In the genomic region with DNA sequence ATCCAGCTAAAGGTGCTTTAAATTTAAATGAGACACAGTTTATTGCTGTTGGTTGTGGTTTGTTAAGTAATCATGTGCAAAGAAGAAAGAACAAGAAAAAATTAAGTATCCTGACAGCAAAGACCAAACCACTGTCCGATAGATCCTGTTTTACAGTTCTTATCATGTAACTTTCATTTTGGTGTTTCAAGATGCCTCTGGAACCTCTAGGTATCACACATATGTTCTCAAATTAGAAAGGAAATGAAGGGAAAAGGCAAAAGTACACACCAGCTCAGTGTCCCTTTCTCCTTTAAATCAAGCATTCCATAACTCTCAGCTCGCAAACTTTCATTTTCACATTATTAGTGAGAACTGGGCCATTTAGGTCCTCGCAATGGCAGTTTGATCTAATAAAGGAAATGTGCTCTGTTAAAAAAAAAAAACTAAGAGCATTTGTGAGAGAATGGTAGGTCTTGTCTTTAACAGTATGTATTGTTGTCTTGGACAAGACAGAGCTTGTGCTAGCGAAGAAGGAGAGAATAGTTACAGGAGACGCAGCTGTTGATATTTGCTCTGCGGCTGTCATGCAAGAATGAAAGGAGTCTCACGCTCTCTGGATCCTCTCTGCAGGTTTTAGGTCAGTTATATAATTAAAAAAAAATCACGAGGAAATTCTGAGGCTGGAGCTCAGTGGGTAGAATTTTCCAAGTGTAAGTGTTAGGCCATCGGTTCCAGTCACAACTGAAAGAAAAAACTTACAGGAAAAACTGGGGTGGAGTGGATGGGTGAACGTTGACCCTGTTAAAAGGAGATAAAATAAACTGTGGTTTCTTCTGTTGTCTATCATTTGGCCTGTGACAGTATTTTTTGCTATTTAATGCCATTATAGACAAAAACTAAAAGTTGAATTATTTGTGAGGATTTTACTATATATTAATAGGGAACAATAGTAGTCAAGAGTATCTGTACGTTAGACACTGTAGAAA, we compare ENCODE assay signal across 26 mouse cellular contexts. TPM values are rescaled to one million over a fixed set of nuclear protein-coding genes. Genes with fewer than 3 reads are reported as not detected.
DNase-seq lines count a peak whose midpoint lies in the region; ATAC-seq lines count a peak whose summit lies in the region.
"Had no signal": no experiment of that assay in that cellular context is flagged by ENCODE, and none has a peak within 500 bp of the region (broad histone marks: within the 10 kb centered on the region; RNA-seq: fewer than 3 reads in every experiment).

No protein-coding gene starts in this region.

- WGBS in liver, embryonic 11.5 days = 76% methylated on average over 11 of the region's 11 CpGs
- 50% methylated on average over 11 of the region's 11 CpGs for WGBS in liver, embryonic 16.5 days (ENCODE audit: insufficient replicate concordance)

- no peak overlapping the region for H3K4me2 ChIP-seq in liver, embryonic 11.5 days
- peak overlapping the region; percentile 22 for H3K4me2 ChIP-seq in liver, embryonic 16.5 days (ENCODE audit: low read depth, low read length)
- H3K4me2 ChIP-seq: embryonic facial prominence, embryonic 12.5 days; forebrain, embryonic 15.5 days; heart, embryonic 11.5 days; intestine, embryonic 15.5 days; limb, embryonic 15.5 days; midbrain, embryonic 11.5 days had no signal

- DNase-seq in liver, embryonic 11.5 days (ENCODE audit: low spot score) = no peak
- no peak for DNase-seq in liver
- DNase-seq in right cerebral cortex, adult 2 months (ENCODE audit: low spot score in 2 of 2) = no peak
- DNase-seq in neural tube, embryonic 10.5 days (ENCODE audit: extremely low spot score, low spot score) = no peak
- DNase-seq: adrenal gland, postnatal 36 days; cerebellum, adult 11 months; cerebellum, adult 9-11 months; kidney, postnatal 36 days; left cerebral cortex, postnatal 4 days; right cerebral cortex, postnatal 25 days; spleen, adult 18-20 months had no signal

- 0 out of 2 replicates have a peak, but pooled peaks have one; percentile 57 for ATAC-seq in liver, embryonic 11.5 days (replicated peaks; ENCODE audit: low FRiP score)
- ATAC-seq in liver, embryonic 16.5 days (ENCODE audit: low read depth) = 0 out of 2 replicates have a peak, but pooled peaks have one; percentile 21
- no peak for ATAC-seq in activated CD4-positive, CD25-positive, alpha-beta regulatory T cell, adult 4 months
- ATAC-seq: CD4-positive, CD25-positive, alpha-beta regulatory T cell, adult 4 months; forebrain, embryonic 15.5 days; hindbrain, embryonic 16.5 days; intestine, embryonic 15.5 days; lung, postnatal 0 days had no signal

- H3K36me3 ChIP-seq in liver, embryonic 11.5 days (ENCODE audit: control insufficient read depth, insufficient read depth, low read length) = no peaks in the 10 kb centered on the region
- no peaks in the 10 kb centered on the region for H3K36me3 ChIP-seq in erythroblast, embryonic 14.5 days (ENCODE audit: control insufficient read depth)
- H3K36me3 ChIP-seq in liver, embryonic 16.5 days (ENCODE audit: control insufficient read depth, insufficient read depth) = no peaks in the 10 kb centered on the region
- H3K36me3 ChIP-seq: embryonic facial prominence, embryonic 12.5 days; forebrain, embryonic 15.5 days; hindbrain, embryonic 10.5 days; intestine, embryonic 15.5 days; limb, embryonic 15.5 days had no signal

- no peak overlapping the region for H3K27ac ChIP-seq in liver, embryonic 11.5 days (ENCODE audit: low read depth, low read length)
- no peak overlapping the region for H3K27ac ChIP-seq in liver, embryonic 16.5 days (ENCODE audit: low read length)
- H3K27ac ChIP-seq: embryonic facial prominence, embryonic 12.5 days; forebrain, embryonic 15.5 days; hindbrain, embryonic 10.5 days; intestine, embryonic 15.5 days; limb, embryonic 15.5 days; macrophage had no signal

- H3K27me3 ChIP-seq in liver, embryonic 11.5 days (replicated peaks; ENCODE audit: control insufficient read depth, insufficient read depth, low read length) = no peaks in the 10 kb centered on the region
- H3K27me3 ChIP-seq in erythroblast, embryonic 14.5 days (ENCODE audit: control insufficient read depth) = no peaks in the 10 kb centered on the region
- no peaks in the 10 kb centered on the region for H3K27me3 ChIP-seq in liver, embryonic 16.5 days (ENCODE audit: control insufficient read depth, insufficient read depth, low read depth, low read length)
- H3K27me3 ChIP-seq: embryonic facial prominence, embryonic 12.5 days; forebrain, embryonic 15.5 days; intestine, embryonic 15.5 days; limb, embryonic 15.5 days had no signal

- H3K4me3 ChIP-seq in liver, embryonic 11.5 days (ENCODE audit: low read depth, low read length) = no peak overlapping the region
- H3K4me3 ChIP-seq in erythroblast, embryonic 14.5 days (replicated peaks) = peak overlapping the region; percentile 5
- H3K4me3 ChIP-seq in liver, embryonic 16.5 days (ENCODE audit: low read depth, low read length) = no peak overlapping the region
- H3K4me3 ChIP-seq: embryonic facial prominence, embryonic 12.5 days; forebrain, embryonic 15.5 days; hindbrain, embryonic 10.5 days; intestine, embryonic 15.5 days; limb, embryonic 15.5 days had no signal

- H3K9ac ChIP-seq in liver, embryonic 11.5 days (ENCODE audit: low read depth, low read length) = no peak overlapping the region
- H3K9ac ChIP-seq in liver, embryonic 16.5 days (ENCODE audit: low read depth, low read length) = no peak overlapping the region
- H3K9ac ChIP-seq: embryonic facial prominence, embryonic 12.5 days; forebrain, embryonic 15.5 days; intestine, embryonic 15.5 days; limb, embryonic 15.5 days had no signal

- H3K9me3 ChIP-seq in liver, embryonic 11.5 days (ENCODE audit: control insufficient read depth, low read length) = no peaks in the 10 kb centered on the region
- H3K9me3 ChIP-seq in erythroblast, embryonic 14.5 days (ENCODE audit: control insufficient read depth, low read length) = no peaks in the 10 kb centered on the region
- no peaks in the 10 kb centered on the region for H3K9me3 ChIP-seq in liver, embryonic 16.5 days (replicated peaks; ENCODE audit: control insufficient read depth, low read length)
- H3K9me3 ChIP-seq: embryonic facial prominence, embryonic 12.5 days; forebrain, embryonic 15.5 days; hindbrain, embryonic 10.5 days; intestine, embryonic 15.5 days; limb, embryonic 15.5 days had no signal

- H3K4me1 ChIP-seq in liver, embryonic 11.5 days (replicated peaks; ENCODE audit: control insufficient read depth, insufficient read depth, low read length) = no peaks in the 10 kb centered on the region
- no peaks in the 10 kb centered on the region for H3K4me1 ChIP-seq in erythroblast, embryonic 14.5 days (ENCODE audit: control insufficient read depth)
- H3K4me1 ChIP-seq in liver, embryonic 16.5 days (ENCODE audit: control insufficient read depth, low read depth, low read length) = no peaks in the 10 kb centered on the region
- H3K4me1 ChIP-seq: embryonic facial prominence, embryonic 12.5 days; forebrain, embryonic 15.5 days; hindbrain, embryonic 10.5 days; intestine, embryonic 15.5 days; limb, embryonic 15.5 days had no signal

RNA-seq across cellular contexts. Expression of gene Clca3a1, which starts 24.7 kb away (rescaled TPM):
- 3.0 and 3.1 TPM in 2 replicates for polyA plus RNA-seq in liver, embryonic 11.5 days (2014; fragmentation: Nextera tagmentation; extraction: Ambion mirVana)
- not detected in 2 replicates for polyA plus RNA-seq in erythroblast, embryonic 14.5 days (2012)
- 4.5 and 4.9 TPM in 2 replicates for polyA plus RNA-seq in liver, embryonic 16.5 days (2015; fragmentation: Nextera tagmentation; extraction: Ambion mirVana)
- under 1 TPM in 1 of 2 experiments, not detected in 1; 0.09 TPM for polyA plus RNA-seq in activated CD4-positive, CD25-positive, alpha-beta regulatory T cell, adult 4 months (2017; shearing (Covaris generic))
- polyA plus RNA-seq: hindbrain, embryonic 10.5 days; macrophage; midbrain, embryonic 11.5 days had no signal

RNA-seq across cellular contexts. Expression of gene Clca3a2, which starts 33.8 kb away (rescaled TPM):
- polyA plus RNA-seq in liver, embryonic 11.5 days (2014; fragmentation: Nextera tagmentation; extraction: Ambion mirVana) = 0.18 TPM in 1 of 2 replicates, not detected in the other
- not detected in 2 replicates for polyA plus RNA-seq in erythroblast, embryonic 14.5 days (2012)
- not detected in 2 replicates for polyA plus RNA-seq in liver, embryonic 16.5 days (2015; fragmentation: Nextera tagmentation; extraction: Ambion mirVana)
- not detected for polyA plus RNA-seq in activated CD4-positive, CD25-positive, alpha-beta regulatory T cell, adult 4 months (2017; shearing (Covaris generic))
- polyA plus RNA-seq: CD4-positive, CD25-positive, alpha-beta regulatory T cell, adult 4 months; embryonic facial prominence, embryonic 12.5 days; forebrain, embryonic 15.5 days; hindbrain, embryonic 10.5 days; hindbrain, embryonic 16.5 days; kidney, embryonic 14.5 days; macrophage; midbrain, embryonic 11.5 days had no signal
